Mouse (Mus musculus) stomach, postnatal 0 days (tissue): ENCODE measurements around the gene Glipr1.

Experiments
- CTCF ChIP-seq: IDR thresholded peaks from 2 replicates; pipeline ENCODE4 v1.5.1; 2016; ENCODE audit warnings: antibody characterized with exemption, low read depth, mild to moderate bottlenecking, moderate library complexity
- EP300 ChIP-seq: optimal IDR thresholded peaks from 2 replicates; pipeline ENCODE3; 2016; ENCODE audit warnings: antibody characterized with exemption

DNA sequence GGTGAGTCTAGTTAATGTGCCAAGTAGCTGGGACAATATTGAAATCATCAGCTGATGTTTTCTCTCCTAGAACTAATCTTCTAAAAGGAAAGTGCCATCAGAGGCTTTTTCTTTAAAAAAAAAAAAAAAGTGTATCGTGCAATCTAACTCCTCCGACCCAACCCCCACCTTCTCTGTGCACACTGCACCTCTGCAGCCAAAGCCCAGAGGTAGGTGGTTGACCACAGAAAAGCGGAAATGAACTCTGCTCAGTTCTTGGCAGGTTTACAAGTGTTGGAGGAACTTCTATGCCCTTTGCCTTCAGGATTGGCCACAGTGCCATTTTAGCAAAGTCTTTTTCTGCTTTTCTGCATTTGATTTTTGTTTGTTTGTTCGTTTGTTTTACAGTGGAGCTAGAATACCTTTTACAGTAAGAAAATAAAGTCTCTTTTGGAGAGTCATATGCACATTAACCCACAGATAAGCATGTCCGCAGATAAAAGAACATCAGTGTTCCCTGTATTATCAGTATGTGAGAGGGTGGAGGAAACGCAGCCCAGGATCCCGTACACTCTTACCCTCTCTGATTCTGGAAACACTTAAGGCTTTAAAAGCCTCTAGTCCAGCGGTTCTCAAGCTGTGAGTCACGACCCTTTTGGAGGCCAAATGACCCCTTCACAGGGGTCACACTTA is at the start of gene Glipr1:
- TF ChIP-seq CTCF: no peak
- no peak for TF ChIP-seq EP300
